Mouse (Mus musculus): ENCODE results near the gene Ppp1r3g. TPM values are rescaled to one million over a fixed set of nuclear protein-coding genes. Genes with fewer than 3 reads are reported as not detected.

Ppp1r3g gene
- polyA plus RNA-seq (2016; fragmentation: Nextera tagmentation; extraction: Ambion mirVana), result 0.30 and 0.37 TPM in 2 replicates

GRCm38 (mm10) chr13:35958539-35958938 lies at the start of gene Ppp1r3g:
Ppp1r3g (plus strand) TSS chr13:35958839.
- Histone ChIP-seq H3K9ac (no peak within 1 kb of the TSS), H3K4me2 (no peak within 1 kb of the TSS), H3K36me3 (no peaks in the 10 kb centered on the region), H3K4me1 (peaks cover 4% of the 10 kb centered on the region; the same call in 1 of the 2 replicates), H3K27me3 (replicated peaks) (no peaks in the 10 kb centered on the region), H3K27ac (no peak within 1 kb of the TSS), H3K9me3 (replicated peaks) (no peaks in the 10 kb centered on the region), H3K4me3 (no peak within 1 kb of the TSS)
- WGBS (ENCODE audit: insufficient replicate concordance), result 93% methylated on average over 1 of the region's 1 CpGs
- ATAC-seq, result no peak

GRCm38 (mm10) chr13:35911476-35911875 lies 47.2 kb upstream of the Ppp1r3g start:
- Histone ChIP-seq H3K4me3 (no peak overlapping the region), H3K27me3 (replicated peaks) (no peaks in the 10 kb centered on the region), H3K9ac (no peak overlapping the region), H3K27ac (no peak overlapping the region), H3K36me3 (no peaks in the 10 kb centered on the region), H3K4me1 (peaks cover 2% of the 10 kb centered on the region), H3K9me3 (replicated peaks) (no peaks in the 10 kb centered on the region), H3K4me2 (no peak overlapping the region)
- no peak for ATAC-seq
- WGBS (ENCODE audit: insufficient replicate concordance), result 71% methylated on average over 1 of the region's 1 CpGs

GRCm38 (mm10) chr13:35937991-35938390 lies 20.6 kb upstream of the Ppp1r3g start:
- no peak for ATAC-seq

GRCm38 (mm10) chr13:35939871-35940665 lies 18.6 kb upstream of the Ppp1r3g start:
- H3K9me3 ChIP-seq (replicated peaks), result 0 out of 2 replicates have a peak, but pooled peaks cover under 1% of the 10 kb centered on the region
- H3K27ac ChIP-seq, result no peak overlapping the region
- WGBS (ENCODE audit: insufficient replicate concordance), result 44% methylated on average over 18 of the region's 18 CpGs
- H3K9ac ChIP-seq, result no peak overlapping the region
- no peak overlapping the region for H3K4me3 ChIP-seq
- H3K36me3 ChIP-seq, result no peaks in the 10 kb centered on the region
- ATAC-seq, result no peak
- no peaks in the 10 kb centered on the region for H3K4me1 ChIP-seq
- H3K4me2 ChIP-seq, result no peak overlapping the region
- peaks cover 4% of the 10 kb centered on the region; the same call in 1 of the 2 replicates for H3K27me3 ChIP-seq (replicated peaks)

More at GRCm38 (mm10) chr13:35937991-35938390, 20.6 kb upstream of the Ppp1r3g start:
- Histone ChIP-seq H3K9me3 (replicated peaks) (0 out of 2 replicates have a peak, but pooled peaks cover 5% of the 10 kb centered on the region), H3K4me2 (no peak overlapping the region), H3K27me3 (replicated peaks) (peaks cover 4% of the 10 kb centered on the region; the same call in 1 of the 2 replicates), H3K4me3 (no peak overlapping the region), H3K27ac (no peak overlapping the region), H3K9ac (no peak overlapping the region), H3K36me3 (no peaks in the 10 kb centered on the region), H3K4me1 (no peaks in the 10 kb centered on the region)
- WGBS (ENCODE audit: insufficient replicate concordance), result 50% methylated on average over 2 of the region's 2 CpGs

- no peaks in the 10 kb centered on the region for H3K4me1 ChIP-seq
- no peaks in the 10 kb centered on the region for H3K36me3 ChIP-seq
- H3K9ac ChIP-seq, result no peak overlapping the region
- no peak overlapping the region for H3K27ac ChIP-seq
- H3K27me3 ChIP-seq (replicated peaks), result peaks cover 4% of the 10 kb centered on the region; the same call in 1 of the 2 replicates
- ATAC-seq, result no peak
- H3K9me3 ChIP-seq (replicated peaks), result no peaks in the 10 kb centered on the region
- 47% methylated on average over 5 of the region's 5 CpGs for WGBS (ENCODE audit: insufficient replicate concordance)
- no peak overlapping the region for H3K4me3 ChIP-seq
- no peak overlapping the region for H3K4me2 ChIP-seq
Measured at GRCm38 (mm10) chr13:35940934-35941333, 17.7 kb upstream of the Ppp1r3g start.

- Histone ChIP-seq H3K4me3 (no peak overlapping the region), H3K4me1 (no peaks in the 10 kb centered on the region; the same call in 1 of the 2 replicates), H3K36me3 (no peaks in the 10 kb centered on the region), H3K27me3 (replicated peaks) (peaks cover 14% of the 10 kb centered on the region), H3K4me2 (no peak overlapping the region), H3K27ac (no peak overlapping the region), H3K9ac (no peak overlapping the region), H3K9me3 (replicated peaks) (no peaks in the 10 kb centered on the region)
- 62% methylated on average over 20 of the region's 20 CpGs for WGBS (ENCODE audit: insufficient replicate concordance)
- no peak for ATAC-seq
Measured at GRCm38 (mm10) chr13:35946659-35947353, 11.8 kb upstream of the Ppp1r3g start.

GRCm38 (mm10) chr13:35947354-35948000 lies 11.2 kb upstream of the Ppp1r3g start:
- H3K27me3 ChIP-seq (replicated peaks), result peaks cover 14% of the 10 kb centered on the region
- no peak overlapping the region for H3K9ac ChIP-seq
- no peak overlapping the region for H3K27ac ChIP-seq
- 19% methylated on average over 14 of the region's 14 CpGs for WGBS (ENCODE audit: insufficient replicate concordance)
- H3K9me3 ChIP-seq (replicated peaks), result no peaks in the 10 kb centered on the region
- no peak overlapping the region for H3K4me2 ChIP-seq
- no peak overlapping the region for H3K4me3 ChIP-seq
- no peaks in the 10 kb centered on the region; the same call in 1 of the 2 replicates for H3K4me1 ChIP-seq
- ATAC-seq, result no peak
- H3K36me3 ChIP-seq, result no peaks in the 10 kb centered on the region

GRCm38 (mm10) chr13:35949814-35950455 lies 8.7 kb upstream of the Ppp1r3g start:
- H3K27me3 ChIP-seq (replicated peaks), result peaks cover 14% of the 10 kb centered on the region
- H3K9me3 ChIP-seq (replicated peaks), result no peaks in the 10 kb centered on the region
- no peak overlapping the region for H3K4me3 ChIP-seq
- H3K27ac ChIP-seq, result no peak overlapping the region
- no peak overlapping the region for H3K4me2 ChIP-seq
- no peak overlapping the region for H3K9ac ChIP-seq
- 61% methylated on average over 17 of the region's 17 CpGs for WGBS (ENCODE audit: insufficient replicate concordance)
- peaks cover 4% of the 10 kb centered on the region; the same call in 1 of the 2 replicates for H3K4me1 ChIP-seq
- no peaks in the 10 kb centered on the region for H3K36me3 ChIP-seq
- ATAC-seq, result no peak

GRCm38 (mm10) chr13:35959391-35960067 lies 890 bp downstream of the Ppp1r3g start:
- no peaks in the 10 kb centered on the region for H3K9me3 ChIP-seq (replicated peaks)
- H3K27me3 ChIP-seq (replicated peaks), result no peaks in the 10 kb centered on the region
- no peak overlapping the region for H3K27ac ChIP-seq
- H3K36me3 ChIP-seq, result no peaks in the 10 kb centered on the region
- no peaks in the 10 kb centered on the region for H3K4me1 ChIP-seq
- peak; percentile 70 for ATAC-seq
- no peak overlapping the region for H3K4me2 ChIP-seq
- 64% methylated on average over 12 of the region's 12 CpGs for WGBS (ENCODE audit: insufficient replicate concordance)
- H3K4me3 ChIP-seq, result no peak overlapping the region
- no peak overlapping the region for H3K9ac ChIP-seq

GRCm38 (mm10) chr13:35963583-35963982 lies 4.9 kb downstream of the Ppp1r3g start:
- ATAC-seq, result no peak
- Histone ChIP-seq H3K27ac (no peak overlapping the region), H3K4me3 (no peak overlapping the region), H3K9me3 (replicated peaks) (no peaks in the 10 kb centered on the region), H3K4me2 (no peak overlapping the region), H3K36me3 (no peaks in the 10 kb centered on the region), H3K27me3 (replicated peaks) (peaks cover 30% of the 10 kb centered on the region), H3K9ac (no peak overlapping the region), H3K4me1 (peaks cover 8% of the 10 kb centered on the region; the same call in 1 of the 2 replicates)
- 68% methylated on average over 4 of the region's 4 CpGs for WGBS (ENCODE audit: insufficient replicate concordance)

- peak overlapping the region; percentile 79 for H3K4me2 ChIP-seq
- H3K27me3 ChIP-seq (replicated peaks), result peaks cover 54% of the 10 kb centered on the region
- H3K4me3 ChIP-seq, result peak overlapping the region; percentile 59
- 7% methylated on average over 14 of the region's 15 CpGs for WGBS (ENCODE audit: insufficient replicate concordance)
- peaks cover 18% of the 10 kb centered on the region for H3K4me1 ChIP-seq
- no peak for ATAC-seq
- no peaks in the 10 kb centered on the region for H3K9me3 ChIP-seq (replicated peaks)
- no peak overlapping the region for H3K27ac ChIP-seq
- H3K36me3 ChIP-seq, result no peaks in the 10 kb centered on the region
- no peak overlapping the region for H3K9ac ChIP-seq
Measured at GRCm38 (mm10) chr13:35967690-35968089, 9.1 kb downstream of the Ppp1r3g start.
